Mouse (Mus musculus) hindbrain, postnatal 0 days (tissue): ENCODE results near the gene Hes3. TPM values are rescaled to one million over a fixed set of nuclear protein-coding genes. Genes with fewer than 3 reads are reported as not detected.
A peak's percentile ranks its signal among the peaks of the same experiment; 100 is the strongest.

Experiments used
- ATAC-seq: fragments of 200-750 bp; cut with Nextera tagmentation; 2 replicates; pipeline ENCODE4 v1.8.0; 2017; ENCODE audit warnings: mild to moderate bottlenecking, moderate TSS enrichment, moderate library complexity
- DNase-seq: peaks from one replicate; pipeline ENCODE4 v3.0.0-alpha.2; 2015; ENCODE audit warnings: low spot score
- H3K27ac ChIP-seq: fragments of 300-500 bp; sonication (generic); 2 replicates; pipeline ENCODE4 v1.5.1; 2014; ENCODE audit warnings: mild to moderate bottlenecking
- H3K27me3 ChIP-seq: fragments of 300-500 bp; sonication (generic); 2 replicates; pipeline ENCODE4 v1.6.1; 2014; ENCODE audit warnings: low read length, mixed read lengths; ENCODE audit not compliant: insufficient read depth
- H3K36me3 ChIP-seq: fragments of 300-500 bp; sonication (generic); 2 replicates; pipeline ENCODE4 v1.6.1; 2014; ENCODE audit warnings: low read length, mixed read lengths; ENCODE audit not compliant: insufficient read depth
- H3K4me1 ChIP-seq: fragments of 300-500 bp; sonication (generic); 2 replicates; pipeline ENCODE4 v1.6.1; 2014; ENCODE audit warnings: antibody characterized with exemption, low read length, mixed read lengths; ENCODE audit not compliant: insufficient read depth
- H3K4me2 ChIP-seq: fragments of 300-500 bp; sonication (generic); 2 replicates; pipeline ENCODE4 v1.6.1; 2014; ENCODE audit warnings: low read depth, mild to moderate bottlenecking, low read length, moderate library complexity, mixed read lengths
- H3K4me3 ChIP-seq: fragments of 300-500 bp; sonication (generic); 2 replicates; pipeline ENCODE4 v1.5.1; 2014; ENCODE audit warnings: low read length
- H3K9ac ChIP-seq: fragments of 300-500 bp; sonication (generic); replicated peaks from 2 replicates; pipeline ENCODE4 v1.6.1; 2014; ENCODE audit warnings: mild to moderate bottlenecking, low read length, moderate library complexity, mixed read lengths
- H3K9me3 ChIP-seq: fragments of 300-500 bp; sonication (generic); 2 replicates; pipeline ENCODE4 v1.6.1; 2016; ENCODE audit warnings: low read length, mixed read lengths
- CTCF ChIP-seq: IDR thresholded peaks from 2 replicates; pipeline ENCODE4 v1.5.1; 2016; ENCODE audit warnings: antibody characterized with exemption, control low read depth, low read depth
- WGBS: fragments of 180-500 bp; shearing (Covaris S2); extraction: QIAGEN DNeasy Blood & Tissue Kit; methylation state at CpG from one replicate; pipeline ENCODE4 v1.1.7; 2014; 5-methylcytosine and 5-hydroxymethylcytosine counted together
- polyA plus RNA-seq: library from polyadenylated mRNA; unstranded; fragments of >200 nt; fragmentation: Nextera tagmentation; extraction: Ambion mirVana; gene quantifications from 2 replicates; pipeline ENCODE4 v1.2.1, GENCODE M21; 2015
- total RNA-seq: library from RNA; depleted of rRNA; stranded (reverse); fragments of >200 nt; gene quantifications from 2 replicates; pipeline ENCODE4 v1.2.3, GENCODE M21; 2014

Gene Hes3
- total and polyA plus RNA-seq, 2 experiments from 2014 or later: 0.15 to 0.26 TPM

DNA sequence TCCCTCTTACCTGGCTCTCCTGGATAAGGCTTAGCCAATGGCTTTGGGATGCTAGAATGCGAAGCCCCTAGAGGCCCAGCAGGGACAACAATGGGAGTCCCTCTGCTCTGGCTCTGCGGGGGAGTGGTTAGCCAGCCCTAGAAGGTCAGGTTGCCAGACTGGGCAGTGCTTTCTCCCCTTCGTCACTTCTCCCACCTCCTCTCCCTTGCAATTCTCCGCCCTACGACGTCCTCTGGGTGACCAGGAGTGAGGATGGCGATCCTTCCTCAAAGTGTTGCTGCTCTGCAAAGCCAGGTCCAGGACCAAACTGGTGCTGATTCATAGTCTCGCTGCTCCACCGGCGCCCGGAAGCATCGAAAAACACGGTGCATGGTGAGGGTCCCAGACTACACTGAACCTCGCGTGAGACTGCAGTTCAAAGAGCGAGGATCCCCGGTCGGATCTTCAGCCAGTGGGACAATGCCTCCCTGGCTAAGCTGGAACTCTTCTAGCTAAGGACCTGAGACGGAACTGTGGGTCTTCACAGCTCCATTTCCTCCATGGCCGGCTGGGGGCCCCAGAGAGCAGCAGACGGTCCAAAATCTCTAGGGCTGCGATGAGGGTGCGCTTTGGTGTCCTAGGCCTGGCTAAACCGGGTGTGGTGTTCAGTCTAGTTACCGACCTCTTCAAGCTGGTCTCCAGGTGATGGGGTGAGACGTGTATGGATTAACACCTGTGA, 27.2 kb upstream of the Hes3 start, which contains the start of gene Rnf207:
Gene Rnf207 (minus strand): TSS at position 477 of the 718 bp plus-strand sequence.
- no peak within 1 kb of the TSS for H3K4me3 ChIP-seq
- H3K36me3 ChIP-seq: no peaks in the 10 kb centered on the region
- 4% methylated on average over 26 of the region's 26 CpGs for WGBS
- H3K4me2 ChIP-seq: 0 out of 2 replicates have a peak within 1 kb of the TSS, but pooled peaks have one; percentile 17
- H3K27me3 ChIP-seq: peaks cover 27% of the 10 kb centered on the region
- peak; percentile 62 for TF ChIP-seq CTCF
- H3K27ac ChIP-seq: no peak within 1 kb of the TSS
- H3K4me1 ChIP-seq: 0 out of 2 replicates have a peak, but pooled peaks cover 2% of the 10 kb centered on the region
- H3K9ac ChIP-seq: 0 out of 2 replicates have a peak within 1 kb of the TSS, but pooled peaks have one; percentile 13
- H3K9me3 ChIP-seq: no peaks in the 10 kb centered on the region
- DNase-seq: peak; percentile 55
- ATAC-seq: no peak

DNA sequence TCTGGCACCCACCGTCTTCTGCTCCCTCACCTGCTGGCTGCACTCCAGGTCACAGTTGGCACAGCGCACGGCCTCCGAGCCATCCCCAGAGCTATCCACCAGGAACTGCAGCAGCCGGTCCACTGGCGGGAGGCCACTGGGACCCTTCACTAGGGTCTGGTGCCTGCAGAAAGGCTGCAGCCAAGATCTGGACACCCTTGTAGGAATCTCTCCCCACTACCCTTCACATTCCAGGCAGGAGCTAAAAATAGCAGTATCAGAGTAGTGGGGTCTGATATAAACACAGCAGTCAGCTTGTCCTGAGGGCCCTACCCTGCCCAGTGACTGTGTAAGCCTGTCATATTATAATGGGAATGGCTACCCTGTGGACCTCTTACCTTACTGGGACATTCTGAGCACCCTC, 26.2 kb upstream of the Hes3 start:
- Histone ChIP-seq H3K4me1 (peaks cover 12% of the 10 kb centered on the region; the same call in 1 of the 2 replicates), H3K36me3 (no peaks in the 10 kb centered on the region), H3K27me3 (peaks cover 27% of the 10 kb centered on the region), H3K27ac (no peak overlapping the region), H3K4me3 (no peak overlapping the region), H3K9ac (no peak overlapping the region), H3K4me2 (no peak overlapping the region), H3K9me3 (no peaks in the 10 kb centered on the region)
- no peak for ATAC-seq
- 61% methylated on average over 6 of the region's 6 CpGs for WGBS
- TF ChIP-seq CTCF: no peak
- no peak for DNase-seq

DNA sequence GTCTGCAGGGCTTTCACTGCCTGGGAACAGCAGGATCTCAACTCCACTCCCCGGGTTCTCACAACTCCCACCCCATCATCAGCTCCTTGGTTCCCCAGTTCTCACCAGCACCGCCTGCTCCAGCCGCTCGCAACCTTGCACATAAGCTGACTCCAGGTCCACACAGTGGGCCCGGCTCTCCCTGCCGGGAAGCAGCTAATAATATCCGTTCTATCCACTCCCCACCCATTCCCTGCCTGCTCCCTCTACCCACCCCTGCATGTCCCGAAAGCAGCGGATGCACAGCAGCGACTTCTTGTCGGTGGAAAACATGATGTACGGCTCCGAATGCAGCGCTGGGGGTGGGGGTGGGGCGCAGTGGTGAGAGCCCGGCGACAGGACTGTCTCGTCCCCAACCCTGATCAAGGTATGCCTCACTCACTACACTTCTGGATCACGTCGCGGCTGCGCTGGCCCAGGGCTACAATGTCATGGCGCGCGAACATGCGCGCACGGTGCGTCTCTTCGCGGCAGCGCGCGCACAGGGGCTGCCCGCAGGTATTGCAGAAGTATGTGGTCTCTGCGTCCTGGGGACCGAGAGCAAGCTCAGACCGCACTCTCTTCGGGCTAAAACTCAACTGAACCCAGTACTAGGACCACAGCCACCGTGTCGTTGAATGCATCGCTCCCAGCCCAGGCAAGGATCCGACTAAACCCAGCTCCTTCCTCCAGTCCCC, 24.2 kb upstream of the Hes3 start:
- peak; percentile 53 for DNase-seq
- peaks cover 34% of the 10 kb centered on the region for H3K27me3 ChIP-seq
- WGBS: under 1% methylated on average over 43 of the region's 43 CpGs
- no peaks in the 10 kb centered on the region for H3K36me3 ChIP-seq
- H3K9ac ChIP-seq: peak overlapping the region; percentile 35; the same call in 1 of the 2 replicates
- H3K4me3 ChIP-seq: peak overlapping the region; percentile 34
- peak; percentile 21; the same call in 1 of the 2 replicates for ATAC-seq
- TF ChIP-seq CTCF: no peak
- no peak overlapping the region for H3K27ac ChIP-seq
- H3K4me1 ChIP-seq: peaks cover 14% of the 10 kb centered on the region; the same call in 1 of the 2 replicates
- H3K4me2 ChIP-seq: peak overlapping the region; percentile 53
- no peaks in the 10 kb centered on the region for H3K9me3 ChIP-seq

DNA sequence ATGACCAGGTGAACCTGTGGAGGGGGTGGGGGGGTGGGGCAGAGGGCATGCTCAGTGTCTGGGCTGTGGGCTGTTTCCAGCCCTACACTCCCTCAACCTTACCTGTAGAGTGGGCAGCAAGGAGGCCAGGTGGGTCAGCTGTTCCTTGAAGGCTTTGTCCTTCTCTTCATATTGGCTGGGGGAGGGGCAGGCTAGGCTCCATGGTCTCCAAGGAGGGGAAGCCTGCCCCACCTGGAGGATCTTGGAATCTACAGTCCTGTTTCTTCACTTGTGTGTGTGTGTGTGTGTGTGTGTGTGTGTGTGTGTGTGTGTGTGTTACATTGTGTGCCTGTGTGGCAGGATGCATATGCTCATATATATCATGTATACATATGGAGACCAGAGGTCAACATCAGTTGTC, 22.5 kb upstream of the Hes3 start:
- peak; percentile 77 for DNase-seq
- TF ChIP-seq CTCF: peak; percentile 66
- H3K36me3 ChIP-seq: no peaks in the 10 kb centered on the region
- peaks cover 34% of the 10 kb centered on the region for H3K27me3 ChIP-seq
- peaks cover 14% of the 10 kb centered on the region; the same call in 1 of the 2 replicates for H3K4me1 ChIP-seq
- peak overlapping the region; percentile 37; the same call in 1 of the 2 replicates for H3K4me3 ChIP-seq
- H3K27ac ChIP-seq: no peak overlapping the region
- H3K4me2 ChIP-seq: peak overlapping the region; percentile 63
- 0 out of 2 replicates have a peak overlapping the region, but pooled peaks have one; percentile 22 for H3K9ac ChIP-seq
- peak; percentile 59 for ATAC-seq
- H3K9me3 ChIP-seq: no peaks in the 10 kb centered on the region

DNA sequence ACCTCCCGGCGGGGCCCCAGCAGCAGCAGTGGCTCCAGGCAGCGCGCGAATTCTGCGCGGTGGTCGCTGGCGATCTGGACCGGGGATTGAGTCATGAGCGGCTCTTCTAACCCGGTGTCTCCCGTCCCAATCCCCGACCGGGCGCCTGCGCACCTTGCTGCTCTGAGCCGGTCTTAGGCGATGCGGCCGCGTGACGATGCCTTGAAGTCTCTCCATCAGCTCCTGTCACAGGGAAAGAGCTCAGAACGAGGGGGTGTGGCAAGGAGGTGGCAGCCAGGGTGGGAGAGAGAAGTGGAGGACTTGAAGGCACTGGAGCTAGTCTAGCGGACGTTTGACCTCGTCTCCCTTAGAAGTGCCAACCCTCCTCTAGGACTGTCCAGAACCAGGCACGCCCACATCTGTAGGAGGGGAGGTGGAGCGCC, 21.8 kb upstream of the Hes3 start:
- Histone ChIP-seq H3K4me3 (peak overlapping the region; percentile 37), H3K27me3 (peaks cover 34% of the 10 kb centered on the region), H3K27ac (peak overlapping the region; percentile 11; the same call in 1 of the 2 replicates), H3K4me2 (peak overlapping the region; percentile 63), H3K36me3 (no peaks in the 10 kb centered on the region), H3K9me3 (no peaks in the 10 kb centered on the region), H3K4me1 (peaks cover 14% of the 10 kb centered on the region; the same call in 1 of the 2 replicates), H3K9ac (peak overlapping the region; percentile 22)
- ATAC-seq (peak; percentile 55), DNase-seq (peak; percentile 65)
- TF ChIP-seq CTCF: no peak
- WGBS: under 1% methylated on average over 29 of the region's 29 CpGs

DNA sequence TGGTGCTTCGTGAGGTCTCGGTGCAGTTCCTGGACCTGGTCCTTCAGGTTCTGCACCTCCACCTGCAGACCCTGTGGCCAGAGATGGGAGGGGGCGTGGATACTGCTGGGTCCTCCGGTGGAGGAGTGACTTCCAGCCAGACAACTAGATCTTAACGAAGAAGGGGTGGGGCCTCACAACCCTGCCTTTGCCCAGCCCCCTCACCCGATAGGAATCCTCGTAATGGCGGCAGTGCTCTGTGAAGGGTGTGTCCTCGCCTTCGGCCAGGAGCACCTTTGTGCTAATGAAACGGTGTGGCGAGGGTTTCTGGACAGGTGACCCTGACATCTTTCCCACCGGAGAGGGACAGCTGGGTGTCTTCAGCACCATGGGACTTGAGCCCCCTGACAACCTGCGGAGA, 20.7 kb upstream of the Hes3 start:
- no peak for TF ChIP-seq CTCF
- Histone ChIP-seq H3K27ac (no peak overlapping the region), H3K36me3 (no peaks in the 10 kb centered on the region), H3K4me1 (peaks cover 14% of the 10 kb centered on the region; the same call in 1 of the 2 replicates), H3K27me3 (peaks cover 34% of the 10 kb centered on the region), H3K4me3 (peak overlapping the region; percentile 37), H3K9me3 (no peaks in the 10 kb centered on the region), H3K4me2 (peak overlapping the region; percentile 63), H3K9ac (0 out of 2 replicates have a peak overlapping the region, but pooled peaks have one; percentile 22)
- WGBS: 5% methylated on average over 14 of the region's 14 CpGs
- no peak for ATAC-seq
- no peak for DNase-seq
